9 mouse cellular contexts compared by ENCODE assay signal in the genomic region with DNA sequence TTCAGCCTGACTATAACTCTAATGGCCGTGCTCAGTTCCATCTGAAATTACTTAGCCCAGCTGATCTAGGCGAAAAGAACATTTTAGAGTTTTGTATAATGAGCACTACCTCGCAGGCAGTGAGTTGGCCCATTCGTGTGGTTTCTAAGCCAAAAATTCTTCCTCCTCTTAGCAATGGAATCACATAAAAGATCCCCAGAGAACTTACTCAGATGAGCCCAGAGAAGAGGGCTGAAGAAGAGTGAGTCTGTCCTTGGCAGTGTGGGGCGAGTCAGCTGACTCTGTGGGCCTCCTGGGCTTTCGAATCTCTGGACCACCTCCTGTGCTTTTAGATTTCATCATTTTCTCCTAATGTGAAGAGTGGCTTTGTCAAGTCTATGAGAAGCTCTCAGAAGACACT.
A peak's percentile ranks its signal among the peaks of the same experiment; 100 is the strongest.
DNase-seq lines count a peak whose midpoint lies in the region.
"Had no signal": no experiment of that assay in that cellular context is flagged by ENCODE, and none has a peak within 500 bp of the region (broad histone marks: within the 10 kb centered on the region; RNA-seq: fewer than 3 reads in every experiment).

No protein-coding gene starts in this region.

- peak; percentile 9 to 20 for DNase-seq in left cerebral cortex, postnatal 36 days (ENCODE audit: low spot score in 2 of 2)
- DNase-seq in left cerebral cortex, postnatal 14 days (ENCODE audit: low spot score in 2 of 2): no peak
- DNase-seq in Muller cell, postnatal 12 days (ENCODE audit: inconsistent ontology term): peak; percentile 63
- DNase-seq in gastrocnemius, adult 18-20 months (ENCODE audit: low spot score): peak; percentile 80
- peak; percentile 36 for DNase-seq in heart, postnatal 36 days
- DNase-seq in cerebellum, adult 18-20 months: no peak
- DNase-seq in yolk sac, embryonic 10.5 days (ENCODE audit: low spot score): no peak
- DNase-seq: cerebellum, postnatal 10 days; layer of hippocampus, postnatal 36 days had no signal

- intact Hi-C loops in left cerebral cortex, postnatal 36 days (cut with DNase I): no loop called here
- intact Hi-C loops in left cerebral cortex, postnatal 14 days (cut with DNase I): no loop called here
- intact Hi-C loops in heart, postnatal 36 days (cut with DNase I): no loop called here

Comparison
In these comparisons a context has a peak if more than half of its experiments do, and no peak if none do; other contexts are left out.
1. DNase-seq: peak in left cerebral cortex, postnatal 36 days (2 of 2), Muller cell, postnatal 12 days (single experiment), gastrocnemius, adult 18-20 months (single experiment) and heart, postnatal 36 days (2 of 2); none in left cerebral cortex, postnatal 14 days (0 of 2), cerebellum, adult 18-20 months (0 of 2) and yolk sac, embryonic 10.5 days (single experiment).